Mouse (Mus musculus) neural tube, embryonic 14.5 days (tissue): ENCODE measurements around the gene Cct5. TPM values are rescaled to one million over a fixed set of nuclear protein-coding genes. Genes with fewer than 3 reads are reported as not detected.
"Not testable (repeated sequence)": the region's sequence is repeated elsewhere in the genome, so short reads cannot be mapped to it uniquely, and the experiment has no call there.

ENCODE experiments used
- ATAC-seq: fragments of 200-750 bp; cut with Nextera tagmentation; 2 replicates; pipeline ENCODE4 v1.8.0; 2017; ENCODE audit warnings: low read depth, mild to moderate bottlenecking, moderate TSS enrichment, moderate library complexity
- H3K27ac ChIP-seq: fragments of 300-500 bp; sonication (generic); 2 replicates; pipeline ENCODE4 v1.5.1; 2014; ENCODE audit warnings: low read depth, mild to moderate bottlenecking, control low read depth, low read length, moderate library complexity, mixed read lengths
- H3K27me3 ChIP-seq: fragments of 300-500 bp; sonication (generic); 2 replicates; pipeline ENCODE4 v1.6.1; 2014; ENCODE audit warnings: low read length; ENCODE audit not compliant: control insufficient read depth, insufficient read depth
- H3K36me3 ChIP-seq: fragments of 300-500 bp; sonication (generic); 2 replicates; pipeline ENCODE4 v1.6.1; 2014; ENCODE audit warnings: low read length, mixed read lengths; ENCODE audit not compliant: control insufficient read depth, insufficient read depth
- H3K4me1 ChIP-seq: fragments of 300-500 bp; sonication (generic); 2 replicates; pipeline ENCODE4 v1.6.1; 2014; ENCODE audit warnings: low read length; ENCODE audit not compliant: control insufficient read depth, insufficient read depth
- H3K4me2 ChIP-seq: fragments of 300-500 bp; sonication (generic); 2 replicates; pipeline ENCODE4 v1.6.1; 2014; ENCODE audit warnings: mild to moderate bottlenecking, low read depth, low read length, control low read depth
- H3K4me3 ChIP-seq: fragments of 300-500 bp; sonication (generic); 2 replicates; pipeline ENCODE4 v1.5.1; 2014; ENCODE audit warnings: low read depth, low read length, control low read depth, mixed read lengths
- H3K9ac ChIP-seq: fragments of 300-500 bp; sonication (generic); replicated peaks from 2 replicates; pipeline ENCODE4 v1.6.1; 2014; ENCODE audit warnings: low read depth, mild to moderate bottlenecking, control low read depth, low read length, mixed read lengths
- H3K9me3 ChIP-seq: fragments of 300-500 bp; sonication (generic); 2 replicates; pipeline ENCODE4 v1.6.1; 2016; ENCODE audit warnings: low read length; ENCODE audit not compliant: control insufficient read depth
- WGBS: fragments of 180-500 bp; shearing (Covaris S2); extraction: QIAGEN DNeasy Blood & Tissue Kit; methylation state at CpG from one replicate; pipeline ENCODE4 v1.1.7; 2014; 5-methylcytosine and 5-hydroxymethylcytosine counted together
- polyA plus RNA-seq: library from polyadenylated mRNA; unstranded; fragments of >200 nt; fragmentation: Nextera tagmentation; extraction: Ambion mirVana; gene quantifications from 2 replicates; pipeline ENCODE4 v1.2.1, GENCODE M21; 2014

Cct5 gene
- polyA plus RNA-seq, 1 experiment from 2014 or later, result 498 TPM

- H3K36me3 ChIP-seq, result peaks cover 57% of the 10 kb centered on the region
- no peak for ATAC-seq
- no peaks in the 10 kb centered on the region for H3K4me1 ChIP-seq
- no peak overlapping the region for H3K4me3 ChIP-seq
- no peaks in the 10 kb centered on the region for H3K27me3 ChIP-seq
- 98% methylated on average over 5 of the region's 5 CpGs for WGBS
- H3K9me3 ChIP-seq, result no peaks in the 10 kb centered on the region
- no peak overlapping the region for H3K27ac ChIP-seq
- no peak overlapping the region for H3K9ac ChIP-seq
- no peak overlapping the region for H3K4me2 ChIP-seq
These were observed 11.4 kb downstream of the Cct5 start for GRCm38 (mm10) chr15:31590176-31590575.

GRCm38 (mm10) chr15:31588989-31589640 is 12.5 kb downstream of the Cct5 start:
- H3K9ac ChIP-seq, result no peak overlapping the region
- no peak overlapping the region for H3K4me3 ChIP-seq
- H3K4me1 ChIP-seq, result no peaks in the 10 kb centered on the region
- H3K4me2 ChIP-seq, result no peak overlapping the region
- H3K27ac ChIP-seq, result no peak overlapping the region
- H3K27me3 ChIP-seq, result no peaks in the 10 kb centered on the region
- peak; percentile 31; the same call in 1 of the 2 replicates for ATAC-seq
- H3K9me3 ChIP-seq, result no peaks in the 10 kb centered on the region
- H3K36me3 ChIP-seq, result peaks cover 47% of the 10 kb centered on the region
- WGBS, result 68% methylated on average over 8 of the region's 8 CpGs

GRCm38 (mm10) chr15:31587789-31588188 is 13.8 kb downstream of the Cct5 start:
- H3K9ac ChIP-seq, result no peak overlapping the region
- WGBS, result 77% methylated on average over 2 of the region's 2 CpGs
- H3K36me3 ChIP-seq, result peaks cover 33% of the 10 kb centered on the region
- no peak overlapping the region for H3K4me2 ChIP-seq
- no peaks in the 10 kb centered on the region for H3K9me3 ChIP-seq
- H3K4me1 ChIP-seq, result no peaks in the 10 kb centered on the region
- no peak for ATAC-seq
- no peak overlapping the region for H3K4me3 ChIP-seq
- no peak overlapping the region for H3K27ac ChIP-seq
- no peaks in the 10 kb centered on the region for H3K27me3 ChIP-seq

- H3K9ac ChIP-seq, result no peak overlapping the region
- no peak overlapping the region for H3K4me3 ChIP-seq
- ATAC-seq, result peak; percentile 70
- H3K4me2 ChIP-seq, result no peak overlapping the region
- no peaks in the 10 kb centered on the region for H3K9me3 ChIP-seq
- H3K36me3 ChIP-seq, result peaks cover 21% of the 10 kb centered on the region
- no peaks in the 10 kb centered on the region for H3K27me3 ChIP-seq
- no peak overlapping the region for H3K27ac ChIP-seq
- H3K4me1 ChIP-seq, result no peaks in the 10 kb centered on the region
- WGBS, result 12% methylated on average over 4 of the region's 4 CpGs
These were observed 15.1 kb downstream of the Cct5 start for GRCm38 (mm10) chr15:31586519-31586918.

- H3K27me3 ChIP-seq, result no peaks in the 10 kb centered on the region
- no peak for ATAC-seq
- peaks cover 16% of the 10 kb centered on the region for H3K36me3 ChIP-seq
- H3K27ac ChIP-seq, result no peak overlapping the region
- no peak overlapping the region for H3K4me2 ChIP-seq
- no peak overlapping the region for H3K9ac ChIP-seq
- WGBS, result 81% methylated on average over 5 of the region's 5 CpGs
- no peak overlapping the region for H3K4me3 ChIP-seq
- H3K4me1 ChIP-seq, result no peaks in the 10 kb centered on the region
- H3K9me3 ChIP-seq, result no peaks in the 10 kb centered on the region
These were observed 15.5 kb downstream of the Cct5 start for GRCm38 (mm10) chr15:31586088-31586487.

- H3K4me3 ChIP-seq, result no peak overlapping the region
- no peak overlapping the region for H3K9ac ChIP-seq
- H3K27me3 ChIP-seq, result no peaks in the 10 kb centered on the region
- H3K4me1 ChIP-seq, result no peaks in the 10 kb centered on the region
- WGBS, result 93% methylated on average over 7 of the region's 7 CpGs
- H3K27ac ChIP-seq, result no peak overlapping the region
- no peak overlapping the region for H3K4me2 ChIP-seq
- ATAC-seq, result no peak
- peaks cover 8% of the 10 kb centered on the region for H3K36me3 ChIP-seq
- H3K9me3 ChIP-seq, result no peaks in the 10 kb centered on the region
These were observed 16.4 kb downstream of the Cct5 start for GRCm38 (mm10) chr15:31585238-31585637.

- Histone ChIP-seq H3K9me3 (no peaks in the 10 kb centered on the region), H3K4me2 (no peak overlapping the region), H3K27me3 (no peaks in the 10 kb centered on the region), H3K27ac (no peak overlapping the region), H3K4me1 (no peaks in the 10 kb centered on the region), H3K4me3 (no peak overlapping the region), H3K9ac (no peak overlapping the region), H3K36me3 (no peaks in the 10 kb centered on the region)
- 92% methylated on average over 13 of the region's 13 CpGs for WGBS
- ATAC-seq, result no peak
These were observed 18.1 kb downstream of the Cct5 start for GRCm38 (mm10) chr15:31583304-31584085.

GRCm38 (mm10) chr15:31581086-31581485 is 20.5 kb downstream of the Cct5 start:
- not testable (repeated sequence) for H3K4me1 ChIP-seq, H3K4me3 ChIP-seq, H3K9ac ChIP-seq, H3K36me3 ChIP-seq, ATAC-seq, H3K27me3 ChIP-seq, H3K27ac ChIP-seq, H3K4me2 ChIP-seq, H3K9me3 ChIP-seq
- WGBS, result 97% methylated on average over 2 of the region's 2 CpGs

- WGBS, result 77% methylated on average over 5 of the region's 5 CpGs
- Histone ChIP-seq H3K9me3 (no peaks in the 10 kb centered on the region), H3K36me3 (no peaks in the 10 kb centered on the region), H3K27me3 (no peaks in the 10 kb centered on the region), H3K9ac (no peak overlapping the region), H3K4me2 (no peak overlapping the region), H3K4me3 (no peak overlapping the region), H3K27ac (no peak overlapping the region), H3K4me1 (no peaks in the 10 kb centered on the region)
- ATAC-seq, result no peak
These were observed 25.5 kb downstream of the Cct5 start for GRCm38 (mm10) chr15:31576076-31576475.
